Mouse (Mus musculus): Measurements from ENCODE around the gene Fosl1. TPM values are rescaled to one million over a fixed set of nuclear protein-coding genes. Genes with fewer than 3 reads are reported as not detected.

Gene Fosl1
- polyA plus RNA-seq, 1 experiment from 2014 or later = not detected

- Histone ChIP-seq H3K27ac (no peak overlapping the region), H3K9ac (no peak overlapping the region), H3K9me3 (no peaks in the 10 kb centered on the region), H3K27me3 (peaks cover 54% of the 10 kb centered on the region), H3K36me3 (peaks cover 9% of the 10 kb centered on the region), H3K4me2 (no peak overlapping the region), H3K4me3 (no peak overlapping the region), H3K4me1 (replicated peaks) (peaks cover 46% of the 10 kb centered on the region)
- ATAC-seq (ENCODE audit: low FRiP score) = no peak
- 81% methylated on average over 6 of the region's 6 CpGs for WGBS
These were observed 4.4 kb downstream of the Fosl1 start for GRCm38 (mm10) chr19:5451766-5452165.

GRCm38 (mm10) chr19:5455037-5455436, 7.7 kb downstream of the Fosl1 start:
- no peak overlapping the region for H3K27ac ChIP-seq
- H3K9me3 ChIP-seq = no peaks in the 10 kb centered on the region
- H3K4me1 ChIP-seq (replicated peaks) = peaks cover 38% of the 10 kb centered on the region
- peak overlapping the region; percentile 95 for H3K9ac ChIP-seq
- peaks cover 9% of the 10 kb centered on the region for H3K36me3 ChIP-seq
- ATAC-seq (ENCODE audit: low FRiP score) = no peak
- WGBS = 84% methylated on average over 12 of the region's 12 CpGs
- peaks cover 32% of the 10 kb centered on the region for H3K27me3 ChIP-seq
- peak overlapping the region; percentile 96 for H3K4me2 ChIP-seq
- H3K4me3 ChIP-seq = peak overlapping the region; percentile 77

DNA sequence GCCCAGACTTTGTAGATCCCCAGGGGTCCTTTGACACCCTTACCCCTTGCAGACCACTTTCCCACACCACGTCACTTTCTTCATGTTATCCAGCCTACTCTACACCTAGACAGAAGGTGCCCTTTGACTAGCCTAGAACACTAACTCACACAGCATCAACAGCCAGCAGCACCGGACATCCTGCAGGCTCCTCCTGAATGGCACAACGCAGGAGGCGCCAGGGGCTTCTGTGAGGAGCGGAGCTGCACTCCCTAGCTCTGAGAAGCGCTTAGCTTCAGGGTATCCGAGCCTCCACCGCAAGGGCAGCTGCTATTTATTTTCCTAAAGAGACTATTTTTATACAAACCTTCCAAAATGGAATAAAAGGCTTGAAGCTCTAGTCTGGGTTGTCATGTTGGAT, 8.2 kb downstream of the Fosl1 start:
- peaks cover 39% of the 10 kb centered on the region for H3K4me1 ChIP-seq (replicated peaks)
- peaks cover 9% of the 10 kb centered on the region for H3K36me3 ChIP-seq
- peaks cover 27% of the 10 kb centered on the region for H3K27me3 ChIP-seq
- H3K9ac ChIP-seq = peak overlapping the region; percentile 95
- H3K4me2 ChIP-seq = peak overlapping the region; percentile 96
- no peak overlapping the region for H3K27ac ChIP-seq
- H3K4me3 ChIP-seq = peak overlapping the region; percentile 77
- no peaks in the 10 kb centered on the region for H3K9me3 ChIP-seq
- WGBS = 67% methylated on average over 8 of the region's 8 CpGs
- no peak for ATAC-seq (ENCODE audit: low FRiP score)

DNA sequence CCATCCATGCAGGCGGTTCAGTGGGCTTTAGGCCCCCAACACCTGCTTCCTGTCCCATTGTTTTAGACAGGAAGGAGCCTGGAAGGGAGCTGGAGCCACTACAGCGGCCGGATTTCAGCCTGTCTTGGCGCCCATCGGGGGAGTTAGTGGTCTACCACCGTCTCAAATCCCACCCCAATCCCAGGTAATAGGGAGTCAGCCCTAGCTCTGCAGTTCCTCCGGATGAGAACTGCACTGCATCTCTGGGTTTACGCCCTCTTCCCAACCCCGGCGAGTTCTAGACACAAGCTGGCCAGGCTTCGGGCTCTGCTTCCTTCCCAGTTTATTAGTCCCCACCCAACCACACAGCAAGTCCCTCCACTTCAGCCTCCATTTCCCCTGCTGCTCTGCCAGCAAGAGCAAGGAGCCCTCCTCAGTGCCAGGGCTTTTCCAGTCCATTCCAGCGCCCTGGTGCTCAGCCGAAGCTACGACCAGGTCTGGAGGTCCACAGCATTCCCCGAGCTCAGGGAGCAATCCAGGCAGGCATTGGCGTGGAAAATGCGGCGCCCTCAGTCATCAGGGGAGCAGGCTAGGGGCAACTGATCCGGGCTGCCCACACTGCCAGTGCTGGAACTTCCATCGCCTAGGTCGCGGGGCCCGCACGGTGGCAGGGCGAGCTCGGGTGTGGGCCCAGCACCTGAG, 9.0 kb downstream of the Fosl1 start:
- peak; percentile 9; the same call in 1 of the 2 replicates for ATAC-seq (ENCODE audit: low FRiP score)
- peaks cover 9% of the 10 kb centered on the region for H3K36me3 ChIP-seq
- peak overlapping the region; percentile 96 for H3K4me2 ChIP-seq
- H3K4me1 ChIP-seq (replicated peaks) = peaks cover 45% of the 10 kb centered on the region
- H3K27me3 ChIP-seq = peaks cover 19% of the 10 kb centered on the region
- H3K9ac ChIP-seq = peak overlapping the region; percentile 95
- WGBS = 5% methylated on average over 26 of the region's 26 CpGs
- H3K4me3 ChIP-seq = peak overlapping the region; percentile 77
- H3K9me3 ChIP-seq = no peaks in the 10 kb centered on the region
- peak overlapping the region; percentile 99 for H3K27ac ChIP-seq

DNA sequence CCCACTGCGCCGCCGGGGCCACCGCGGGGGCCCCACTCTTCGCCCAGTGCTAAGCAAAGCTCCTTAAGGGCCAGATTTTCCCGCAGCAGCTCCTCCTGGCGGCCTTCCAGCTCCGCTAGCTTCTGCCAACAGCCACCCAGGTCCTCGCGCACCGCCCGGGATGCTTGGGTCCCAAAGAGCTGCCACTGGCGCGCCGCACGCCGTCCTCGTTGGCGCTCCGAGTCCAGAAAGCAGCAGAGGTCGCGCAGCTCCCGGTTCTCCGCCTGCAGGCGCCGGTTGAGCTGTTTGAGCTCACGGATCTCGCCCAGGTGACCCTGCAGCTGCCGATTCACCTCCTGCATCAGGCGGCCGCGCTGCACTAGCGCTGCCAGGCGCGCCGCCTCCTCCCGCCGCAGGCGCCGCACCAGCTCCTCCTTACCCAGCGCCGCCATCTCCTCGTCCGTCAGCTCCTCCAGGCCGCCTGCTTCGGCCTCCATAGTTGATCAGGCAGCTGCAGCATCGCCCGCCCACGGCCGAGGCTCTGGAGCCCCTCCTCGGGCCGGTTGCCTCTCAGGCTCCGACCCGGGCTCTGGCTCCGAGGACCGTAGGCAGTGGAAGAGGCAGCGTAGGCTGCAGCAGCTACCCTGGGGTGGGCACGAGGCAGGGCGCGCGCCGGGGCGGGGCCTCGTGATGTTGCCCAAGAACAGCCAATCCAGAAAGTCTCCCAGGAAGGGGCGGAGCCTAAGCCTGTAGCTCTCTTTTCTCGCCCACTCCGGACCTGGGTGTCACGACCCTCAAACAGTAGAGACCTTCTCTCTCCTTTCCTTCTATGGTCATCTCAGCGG, 9.8 kb downstream of the Fosl1 start:
- Histone ChIP-seq H3K4me3 (peak overlapping the region; percentile 77), H3K4me1 (replicated peaks) (peaks cover 53% of the 10 kb centered on the region)
- WGBS = under 1% methylated on average over 68 of the region's 70 CpGs

GRCm38 (mm10) chr19:5457746-5458442, 10.5 kb downstream of the Fosl1 start, which contains the start of gene Ccdc85b:
Gene Ccdc85b (minus strand): TSS chr19:5457894.
- Histone ChIP-seq H3K36me3 (peaks cover 17% of the 10 kb centered on the region), H3K4me1 (replicated peaks) (peaks cover 53% of the 10 kb centered on the region), H3K4me3 (peak within 1 kb of the TSS; percentile 77), H3K27ac (peak within 1 kb of the TSS; percentile 99), H3K27me3 (peaks cover 11% of the 10 kb centered on the region), H3K4me2 (peak within 1 kb of the TSS; percentile 96), H3K9me3 (no peaks in the 10 kb centered on the region), H3K9ac (peak within 1 kb of the TSS; percentile 95)
- peak; percentile 3 for ATAC-seq (ENCODE audit: low FRiP score)
- WGBS = 17% methylated on average over 14 of the region's 14 CpGs

More for the DNA sequence above, 9.8 kb downstream of the Fosl1 start:
- no peaks in the 10 kb centered on the region for H3K9me3 ChIP-seq
- H3K4me2 ChIP-seq = peak overlapping the region; percentile 96
- ATAC-seq (ENCODE audit: low FRiP score) = peak; percentile 88
- peak overlapping the region; percentile 95 for H3K9ac ChIP-seq
- peak overlapping the region; percentile 99 for H3K27ac ChIP-seq
- H3K36me3 ChIP-seq = peaks cover 10% of the 10 kb centered on the region
- peaks cover 11% of the 10 kb centered on the region for H3K27me3 ChIP-seq

- H3K27ac ChIP-seq = no peak overlapping the region
- H3K4me3 ChIP-seq = no peak overlapping the region
- no peaks in the 10 kb centered on the region for H3K9me3 ChIP-seq
- H3K4me1 ChIP-seq (replicated peaks) = peaks cover 61% of the 10 kb centered on the region
- H3K4me2 ChIP-seq = no peak overlapping the region
- 70% methylated on average over 7 of the region's 7 CpGs for WGBS
- H3K27me3 ChIP-seq = peaks cover 11% of the 10 kb centered on the region
- peaks cover 25% of the 10 kb centered on the region for H3K36me3 ChIP-seq
- no peak for ATAC-seq (ENCODE audit: low FRiP score)
- no peak overlapping the region for H3K9ac ChIP-seq
These were observed 11.7 kb downstream of the Fosl1 start for GRCm38 (mm10) chr19:5459019-5459418.

DNA sequence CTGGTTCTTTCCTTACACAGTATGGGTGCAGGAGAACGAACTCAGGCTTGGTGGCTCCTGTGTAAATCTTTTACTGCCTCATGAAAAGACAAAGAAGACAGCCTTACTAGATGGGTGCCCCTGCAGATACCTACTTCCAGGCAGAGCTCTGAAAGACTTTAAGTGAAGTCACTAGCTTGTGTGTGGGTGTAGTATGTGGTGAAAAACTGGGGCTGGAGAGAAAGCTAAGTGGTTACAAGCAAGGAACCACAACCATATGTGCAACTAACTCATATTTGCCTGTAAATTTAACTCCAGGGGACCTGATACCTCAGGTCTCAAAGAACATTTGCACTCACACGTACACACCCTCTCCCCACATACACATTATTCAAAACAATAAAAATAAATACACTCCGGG, 12.5 kb downstream of the Fosl1 start:
- Histone ChIP-seq H3K36me3 (peaks cover 28% of the 10 kb centered on the region), H3K4me3 (peak overlapping the region; percentile 75), H3K9ac (peak overlapping the region; percentile 84), H3K27ac (peak overlapping the region; percentile 84), H3K27me3 (peaks cover 11% of the 10 kb centered on the region), H3K9me3 (no peaks in the 10 kb centered on the region), H3K4me1 (replicated peaks) (peaks cover 62% of the 10 kb centered on the region), H3K4me2 (peak overlapping the region; percentile 95)
- WGBS = 26% methylated on average over 3 of the region's 3 CpGs
- no peak for ATAC-seq (ENCODE audit: low FRiP score)

GRCm38 (mm10) chr19:5460465-5460911, 13.1 kb downstream of the Fosl1 start, which contains the start of gene Fibp:
Gene Fibp (plus strand): TSS chr19:5460615.
- H3K9me3 ChIP-seq = no peaks in the 10 kb centered on the region
- peak within 1 kb of the TSS; percentile 84 for H3K9ac ChIP-seq
- H3K4me1 ChIP-seq (replicated peaks) = peaks cover 60% of the 10 kb centered on the region
- H3K4me2 ChIP-seq = peak within 1 kb of the TSS; percentile 95
- ATAC-seq (ENCODE audit: low FRiP score) = peak; percentile 52
- peak within 1 kb of the TSS; percentile 75 for H3K4me3 ChIP-seq
- H3K27ac ChIP-seq = peak within 1 kb of the TSS; percentile 84
- WGBS = 0% methylated on average over 32 of the region's 32 CpGs
- H3K36me3 ChIP-seq = peaks cover 34% of the 10 kb centered on the region
- peaks cover 11% of the 10 kb centered on the region for H3K27me3 ChIP-seq

DNA sequence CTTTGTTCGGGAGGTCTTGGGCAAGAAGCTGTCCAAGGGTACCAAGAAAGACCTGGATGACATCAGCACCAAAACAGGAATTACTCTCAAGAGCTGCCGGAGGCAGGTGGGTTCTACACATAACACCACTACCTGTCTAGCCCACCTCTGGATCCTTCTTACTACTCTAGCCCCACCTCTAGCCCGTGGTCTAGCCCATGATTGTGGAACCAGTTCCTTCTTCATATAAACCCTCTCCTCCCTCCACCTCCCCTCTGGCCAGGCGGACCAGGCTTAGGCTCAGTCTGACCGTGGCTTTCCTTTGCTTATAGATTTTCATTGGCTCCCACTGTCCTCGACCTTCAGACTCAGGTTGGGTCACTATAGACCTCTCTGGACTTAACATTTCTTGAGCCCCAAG, 14.1 kb downstream of the Fosl1 start:
- Histone ChIP-seq H3K4me1 (replicated peaks) (peaks cover 50% of the 10 kb centered on the region), H3K4me2 (peak overlapping the region; percentile 95), H3K36me3 (peaks cover 43% of the 10 kb centered on the region), H3K9me3 (no peaks in the 10 kb centered on the region), H3K4me3 (peak overlapping the region; percentile 75), H3K27me3 (peaks cover 11% of the 10 kb centered on the region), H3K27ac (no peak overlapping the region), H3K9ac (peak overlapping the region; percentile 84)
- WGBS = 87% methylated on average over 6 of the region's 6 CpGs
- ATAC-seq (ENCODE audit: low FRiP score) = no peak

- H3K4me2 ChIP-seq = no peak overlapping the region
- no peak for ATAC-seq (ENCODE audit: low FRiP score)
- peaks cover 11% of the 10 kb centered on the region for H3K27me3 ChIP-seq
- H3K9me3 ChIP-seq = no peaks in the 10 kb centered on the region
- no peak overlapping the region; the same call in 1 of the 2 replicates for H3K4me3 ChIP-seq
- peaks cover 61% of the 10 kb centered on the region for H3K36me3 ChIP-seq
- no peak overlapping the region for H3K9ac ChIP-seq
- 89% methylated on average over 9 of the region's 9 CpGs for WGBS
- H3K27ac ChIP-seq = no peak overlapping the region; the same call in 1 of the 2 replicates
- H3K4me1 ChIP-seq (replicated peaks) = peaks cover 41% of the 10 kb centered on the region
These were observed 15.9 kb downstream of the Fosl1 start for GRCm38 (mm10) chr19:5463212-5463611.

Data from hindbrain, embryonic 13.5 days (tissue).